Mouse (Mus musculus) hindbrain, embryonic 13.5 days (tissue): ENCODE data around the gene Gm49510. TPM values are rescaled to one million over a fixed set of nuclear protein-coding genes. Genes with fewer than 3 reads are reported as not detected.
A peak's percentile ranks its signal among the peaks of the same experiment; 100 is the strongest.

Experiments used
- ATAC-seq: fragments of 200-750 bp; cut with Nextera tagmentation; 2 replicates; pipeline ENCODE4 v1.8.0; 2017; ENCODE audit warnings: moderate TSS enrichment; ENCODE audit not compliant: low FRiP score
- H3K27ac ChIP-seq: fragments of 300-500 bp; sonication (generic); 2 replicates; pipeline ENCODE4 v1.5.1; 2015; ENCODE audit warnings: inconsistent platforms, mild to moderate bottlenecking, moderate library complexity
- H3K27me3 ChIP-seq: fragments of 300-500 bp; sonication (generic); 2 replicates; pipeline ENCODE4 v1.6.1; 2015; ENCODE audit warnings: mild to moderate bottlenecking, inconsistent platforms
- H3K36me3 ChIP-seq: fragments of 300-500 bp; sonication (generic); 2 replicates; pipeline ENCODE4 v1.6.1; 2015; ENCODE audit warnings: mild to moderate bottlenecking, inconsistent platforms
- H3K4me1 ChIP-seq: fragments of 300-500 bp; sonication (generic); replicated peaks from 2 replicates; pipeline ENCODE4 v1.6.1; 2015; ENCODE audit warnings: inconsistent platforms
- H3K4me2 ChIP-seq: fragments of 300-500 bp; sonication (generic); 2 replicates; pipeline ENCODE4 v1.6.1; 2015; ENCODE audit warnings: inconsistent platforms, mild to moderate bottlenecking, moderate library complexity
- H3K4me3 ChIP-seq: fragments of 300-500 bp; sonication (generic); 2 replicates; pipeline ENCODE4 v1.5.1; 2015; ENCODE audit warnings: mild to moderate bottlenecking, inconsistent platforms
- H3K9ac ChIP-seq: fragments of 300-500 bp; sonication (generic); 2 replicates; pipeline ENCODE4 v1.6.1; 2015; ENCODE audit warnings: mild to moderate bottlenecking, inconsistent platforms
- H3K9me3 ChIP-seq: fragments of 300-500 bp; sonication (generic); 2 replicates; pipeline ENCODE4 v1.6.1; 2016; ENCODE audit warnings: inconsistent platforms
- WGBS: fragments of 180-500 bp; shearing (Covaris S2); methylation state at CpG from one replicate; pipeline ENCODE4 v1.1.7; 2015; 5-methylcytosine and 5-hydroxymethylcytosine counted together
- polyA plus RNA-seq: library from polyadenylated mRNA; unstranded; fragments of >200 nt; fragmentation: Nextera tagmentation; extraction: Ambion mirVana; gene quantifications from 2 replicates; pipeline ENCODE4 v1.2.1, GENCODE M21; 2015

The Gm49510 gene
- polyA plus RNA-seq, 1 experiment from 2014 or later, result not detected

DNA sequence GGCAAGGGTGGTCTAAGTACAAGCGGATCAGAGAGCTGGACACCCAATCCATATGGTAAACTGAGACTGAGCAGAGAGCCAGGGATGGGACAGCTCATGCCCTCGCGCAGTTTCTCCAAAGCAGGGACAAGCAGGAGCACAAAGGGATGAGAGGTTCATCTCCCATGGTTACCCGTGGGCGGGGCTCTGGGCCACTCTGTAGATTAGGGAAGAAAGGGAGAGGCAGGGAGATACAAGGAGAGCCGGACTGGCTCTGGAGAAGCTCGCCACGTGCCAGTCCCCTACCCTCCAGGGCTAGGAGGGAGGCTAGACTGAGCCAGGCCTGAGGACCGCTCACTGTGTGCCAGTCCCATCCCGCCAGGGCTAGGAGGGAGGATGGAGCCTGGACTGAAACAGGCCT lies 37.8 kb downstream of the Gm49510 start:
- peaks cover 27% of the 10 kb centered on the region for H3K4me1 ChIP-seq
- no peak overlapping the region for H3K27ac ChIP-seq
- H3K4me2 ChIP-seq, result no peak overlapping the region
- 79% methylated on average over 10 of the region's 10 CpGs for WGBS
- ATAC-seq, result no peak
- H3K9ac ChIP-seq, result peak overlapping the region; percentile 35
- no peaks in the 10 kb centered on the region for H3K9me3 ChIP-seq
- H3K4me3 ChIP-seq, result no peak overlapping the region
- peaks cover 52% of the 10 kb centered on the region for H3K36me3 ChIP-seq
- H3K27me3 ChIP-seq, result no peaks in the 10 kb centered on the region

DNA sequence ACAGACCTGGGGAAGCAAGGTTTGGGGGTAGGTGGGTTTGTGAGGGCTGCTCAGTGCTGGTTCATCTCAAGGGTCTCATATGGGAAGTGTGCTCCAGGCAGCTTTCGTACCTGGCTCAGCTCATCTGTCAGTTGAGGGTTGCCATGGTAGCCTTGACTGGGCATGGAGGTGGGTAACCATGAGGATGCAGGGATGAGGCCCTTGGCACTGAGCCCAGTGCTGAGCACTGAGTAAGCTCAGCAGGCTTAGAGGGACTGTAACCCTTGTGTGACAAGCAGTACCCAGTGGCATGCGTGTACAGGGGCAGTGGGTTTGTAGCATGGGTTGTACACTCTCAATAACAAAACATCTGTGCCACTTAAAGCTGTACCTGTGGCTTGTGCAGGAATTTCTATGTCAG lies 38.5 kb downstream of the Gm49510 start:
- Histone ChIP-seq H3K9me3 (no peaks in the 10 kb centered on the region), H3K36me3 (peaks cover 52% of the 10 kb centered on the region), H3K4me3 (no peak overlapping the region), H3K27ac (no peak overlapping the region), H3K4me2 (no peak overlapping the region), H3K9ac (peak overlapping the region; percentile 35), H3K4me1 (peaks cover 32% of the 10 kb centered on the region), H3K27me3 (no peaks in the 10 kb centered on the region)
- 73% methylated on average over 2 of the region's 2 CpGs for WGBS
- no peak for ATAC-seq

DNA sequence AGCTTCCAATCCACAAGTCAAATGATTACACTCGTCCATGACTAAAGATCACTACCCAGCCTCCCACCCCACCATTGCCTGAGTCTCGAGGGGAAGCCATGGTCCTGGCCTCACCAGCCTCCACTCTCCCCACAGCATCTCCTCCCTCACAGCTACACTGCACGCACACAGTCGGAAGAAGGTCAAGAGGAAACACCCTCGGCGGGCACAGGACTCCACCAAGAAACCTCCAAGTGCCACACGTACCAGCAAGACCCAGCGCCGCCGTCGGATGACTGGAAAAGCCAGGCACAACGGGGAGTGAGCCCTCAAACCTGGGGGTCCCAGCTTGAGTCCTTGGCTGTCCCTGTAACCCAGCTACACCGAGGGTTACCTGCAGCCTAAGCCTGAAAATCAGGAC lies 40.9 kb downstream of the Gm49510 start:
- Histone ChIP-seq H3K36me3 (peaks cover 52% of the 10 kb centered on the region), H3K27ac (no peak overlapping the region), H3K4me3 (no peak overlapping the region), H3K4me1 (peaks cover 34% of the 10 kb centered on the region), H3K9ac (no peak overlapping the region), H3K9me3 (no peaks in the 10 kb centered on the region), H3K4me2 (no peak overlapping the region), H3K27me3 (no peaks in the 10 kb centered on the region)
- no peak for ATAC-seq
- 95% methylated on average over 13 of the region's 13 CpGs for WGBS

DNA sequence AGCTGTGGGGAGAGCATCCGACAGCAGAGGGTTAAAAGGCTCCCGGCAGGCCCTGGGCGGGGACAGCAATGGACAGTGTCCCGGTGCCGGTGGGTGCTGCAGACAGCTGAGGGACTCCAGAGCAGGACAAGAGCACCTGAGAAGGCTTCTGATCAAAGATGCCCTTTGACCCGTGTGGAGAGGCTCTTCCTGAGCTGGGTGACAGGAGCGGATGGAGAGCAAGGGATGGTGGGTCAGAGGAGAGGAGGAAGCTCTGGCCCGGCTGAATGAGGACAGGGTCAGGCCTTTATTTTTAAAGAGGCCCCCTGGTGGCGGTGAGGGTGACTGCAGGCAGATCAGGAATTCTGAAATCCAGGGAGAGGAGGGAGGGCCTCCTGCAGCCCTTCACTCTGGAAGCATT lies 43.2 kb downstream of the Gm49510 start:
- H3K36me3 ChIP-seq, result peaks cover 41% of the 10 kb centered on the region
- no peaks in the 10 kb centered on the region for H3K27me3 ChIP-seq
- H3K9me3 ChIP-seq, result no peaks in the 10 kb centered on the region
- peak overlapping the region; percentile 33 for H3K4me3 ChIP-seq
- WGBS, result 3% methylated on average over 9 of the region's 9 CpGs
- H3K4me1 ChIP-seq, result peaks cover 16% of the 10 kb centered on the region
- peak overlapping the region; percentile 72; the same call in 1 of the 2 replicates for H3K27ac ChIP-seq
- H3K9ac ChIP-seq, result peak overlapping the region; percentile 72
- peak; percentile 36 for ATAC-seq
- peak overlapping the region; percentile 56 for H3K4me2 ChIP-seq

DNA sequence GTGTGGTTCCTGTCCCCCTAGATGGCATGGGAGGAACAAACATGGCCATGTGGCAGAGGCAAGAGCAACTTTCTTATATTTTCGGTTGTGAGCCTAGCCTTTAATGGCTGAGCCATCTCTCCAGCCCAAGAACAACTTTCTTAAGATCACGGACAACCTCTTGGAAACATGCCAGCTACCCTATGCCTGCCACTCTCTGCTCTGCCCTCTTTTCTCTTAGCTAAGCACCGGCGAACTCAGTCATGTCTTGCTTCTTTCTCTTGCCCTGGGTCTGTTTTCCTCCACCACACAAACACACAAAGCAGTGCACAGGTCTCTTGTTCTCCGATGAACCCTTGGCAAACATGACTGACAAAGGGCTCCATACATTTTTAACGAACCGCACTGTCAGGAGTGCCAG lies 46.8 kb downstream of the Gm49510 start:
- Histone ChIP-seq H3K9ac (no peak overlapping the region), H3K4me2 (no peak overlapping the region), H3K9me3 (no peaks in the 10 kb centered on the region), H3K4me3 (no peak overlapping the region), H3K27ac (no peak overlapping the region), H3K36me3 (peaks cover 10% of the 10 kb centered on the region), H3K4me1 (peaks cover 33% of the 10 kb centered on the region), H3K27me3 (no peaks in the 10 kb centered on the region)
- no peak for ATAC-seq
- WGBS, result 73% methylated on average over 7 of the region's 7 CpGs

DNA sequence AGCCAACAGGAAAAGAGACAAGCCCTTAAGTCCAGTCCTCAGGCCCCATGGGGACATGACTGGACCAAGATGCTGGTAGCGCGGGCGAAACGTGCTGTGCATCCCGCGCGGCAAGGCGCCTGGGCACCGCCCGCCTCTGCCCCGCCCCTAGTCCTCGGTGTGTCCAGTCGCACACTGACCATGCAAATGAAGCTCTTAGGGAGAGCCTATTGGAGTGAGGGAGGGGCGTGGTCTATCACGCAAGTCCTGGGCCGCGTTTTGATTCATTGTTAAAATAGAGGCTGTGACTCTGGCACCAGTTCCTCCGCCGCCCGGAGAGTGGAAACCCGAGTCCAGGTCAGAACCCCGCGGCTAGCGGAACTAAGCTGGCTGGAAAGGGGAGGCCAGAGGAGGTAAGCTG lies 48.2 kb downstream of the Gm49510 start, which contains the start of gene Triobp:
Gene Triobp (plus strand): TSS at position 68 of the 400 bp plus-strand sequence.
- Histone ChIP-seq H3K4me3 (peak within 1 kb of the TSS; percentile 66), H3K9me3 (no peaks in the 10 kb centered on the region), H3K27me3 (no peaks in the 10 kb centered on the region), H3K9ac (peak within 1 kb of the TSS; percentile 84), H3K4me1 (peaks cover 30% of the 10 kb centered on the region), H3K4me2 (peak within 1 kb of the TSS; percentile 69), H3K36me3 (peaks cover 18% of the 10 kb centered on the region), H3K27ac (peak within 1 kb of the TSS; percentile 86)
- ATAC-seq, result peak; percentile 98
- 0% methylated on average over 24 of the region's 24 CpGs for WGBS

DNA sequence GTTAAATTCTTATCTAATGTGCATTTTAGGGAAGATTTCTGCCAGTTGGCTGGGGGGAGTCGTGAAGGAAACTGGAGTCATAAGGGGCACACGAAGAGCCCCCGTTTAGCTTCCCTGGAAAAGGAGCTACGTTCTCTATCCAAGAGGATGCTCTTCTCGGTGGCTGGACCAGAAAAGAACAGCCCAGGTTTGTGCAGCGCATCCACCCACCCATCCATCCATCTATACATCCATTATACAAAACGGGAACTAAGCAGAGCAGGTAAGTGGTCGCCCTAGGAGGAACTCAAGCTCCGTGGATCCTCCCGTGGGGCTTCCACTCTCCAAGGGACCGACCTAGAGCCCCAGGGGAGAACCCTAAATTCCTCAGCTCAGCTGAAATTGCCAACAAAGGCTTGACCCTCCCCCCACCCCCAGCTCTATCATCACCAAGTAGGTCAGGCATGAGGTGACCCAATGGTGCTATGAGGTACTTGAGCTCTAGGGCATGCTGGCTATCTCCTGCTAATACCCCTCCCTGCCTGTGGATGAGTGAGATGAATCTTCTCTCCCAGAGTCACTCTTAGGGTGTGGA lies 48.8 kb downstream of the Gm49510 start:
- Histone ChIP-seq H3K36me3 (peaks cover 24% of the 10 kb centered on the region), H3K27me3 (no peaks in the 10 kb centered on the region), H3K27ac (peak overlapping the region; percentile 86), H3K4me3 (peak overlapping the region; percentile 66), H3K4me2 (peak overlapping the region; percentile 69), H3K9me3 (no peaks in the 10 kb centered on the region), H3K9ac (peak overlapping the region; percentile 84), H3K4me1 (peaks cover 26% of the 10 kb centered on the region)
- WGBS, result 4% methylated on average over 11 of the region's 11 CpGs
- ATAC-seq, result peak; percentile 67

DNA sequence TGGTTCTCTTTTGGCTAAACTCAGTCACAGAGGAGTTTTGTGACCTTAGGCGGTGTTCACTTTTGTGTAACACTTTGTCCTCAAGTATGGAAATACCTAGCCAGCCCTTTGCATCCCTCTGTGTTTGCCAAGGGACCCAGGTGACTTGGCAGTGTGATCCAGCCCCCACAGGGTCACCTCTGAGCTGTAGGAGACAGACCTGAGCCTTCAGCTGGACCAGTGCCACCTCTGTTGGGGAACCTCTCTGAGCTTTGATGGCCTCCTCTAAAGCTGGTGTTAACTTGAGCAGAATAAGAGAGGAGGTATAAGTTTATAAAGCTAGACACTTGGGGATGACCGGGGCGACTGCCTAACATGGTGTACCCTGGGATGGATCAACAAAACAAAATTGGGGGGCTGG lies 49.4 kb downstream of the Gm49510 start:
- H3K27me3 ChIP-seq, result no peaks in the 10 kb centered on the region
- H3K4me2 ChIP-seq, result peak overlapping the region; percentile 69
- H3K36me3 ChIP-seq, result peaks cover 30% of the 10 kb centered on the region
- H3K9me3 ChIP-seq, result no peaks in the 10 kb centered on the region
- no peak for ATAC-seq
- H3K27ac ChIP-seq, result no peak overlapping the region
- H3K4me3 ChIP-seq, result peak overlapping the region; percentile 66
- H3K9ac ChIP-seq, result peak overlapping the region; percentile 84
- H3K4me1 ChIP-seq, result peaks cover 26% of the 10 kb centered on the region
- 97% methylated on average over 3 of the region's 3 CpGs for WGBS

DNA sequence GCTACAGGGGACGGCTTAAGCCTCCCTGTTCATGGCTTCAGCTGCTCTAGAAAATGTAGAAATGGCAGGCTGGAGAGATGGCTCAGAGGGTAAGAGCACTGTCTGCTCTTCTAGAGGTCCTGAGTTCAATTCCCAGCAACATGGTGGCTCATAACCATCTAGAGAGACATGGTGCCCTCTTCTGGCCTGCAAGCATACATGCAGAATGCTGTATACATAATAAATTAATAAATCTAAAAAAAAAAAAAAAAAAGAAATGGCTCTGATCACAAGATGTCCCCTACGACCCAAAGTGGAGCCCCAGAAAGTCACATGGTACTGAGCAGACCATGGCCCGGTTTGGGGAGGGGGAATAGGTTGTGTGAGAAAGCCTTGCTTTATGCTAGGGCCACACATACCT lies 56.2 kb downstream of the Gm49510 start:
- H3K9ac ChIP-seq, result no peak overlapping the region
- H3K27ac ChIP-seq, result no peak overlapping the region
- H3K4me3 ChIP-seq, result no peak overlapping the region
- WGBS, result 73% methylated on average over 3 of the region's 3 CpGs
- no peak for ATAC-seq
- peaks cover 4% of the 10 kb centered on the region; the same call in 1 of the 2 replicates for H3K4me1 ChIP-seq
- no peak overlapping the region for H3K4me2 ChIP-seq
- H3K36me3 ChIP-seq, result peaks cover 80% of the 10 kb centered on the region
- no peaks in the 10 kb centered on the region for H3K27me3 ChIP-seq
- no peaks in the 10 kb centered on the region for H3K9me3 ChIP-seq

DNA sequence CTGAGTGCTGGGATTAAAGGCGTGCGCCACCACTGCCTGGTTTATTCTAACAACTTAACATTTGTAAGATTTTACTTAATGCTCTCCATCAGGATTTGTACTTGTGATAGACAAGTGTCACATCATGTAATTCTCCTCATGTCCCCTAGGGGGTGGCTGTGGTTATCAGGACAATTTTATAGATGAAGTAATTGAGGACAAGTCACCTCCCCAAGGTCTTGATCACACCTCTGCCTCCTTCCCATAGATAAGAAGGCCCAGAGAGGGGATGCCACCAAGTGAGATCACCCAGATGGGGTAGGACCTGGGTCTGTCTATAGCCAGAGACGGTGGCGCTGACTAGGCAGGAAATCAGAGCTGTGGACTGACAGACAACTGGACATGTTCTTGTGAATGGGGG lies 56.9 kb downstream of the Gm49510 start:
- Histone ChIP-seq H3K4me2 (no peak overlapping the region), H3K9me3 (no peaks in the 10 kb centered on the region), H3K27ac (no peak overlapping the region), H3K36me3 (peaks cover 82% of the 10 kb centered on the region), H3K4me1 (no peaks in the 10 kb centered on the region), H3K4me3 (no peak overlapping the region), H3K27me3 (no peaks in the 10 kb centered on the region), H3K9ac (no peak overlapping the region)
- no peak for ATAC-seq
- 85% methylated on average over 4 of the region's 4 CpGs for WGBS

DNA sequence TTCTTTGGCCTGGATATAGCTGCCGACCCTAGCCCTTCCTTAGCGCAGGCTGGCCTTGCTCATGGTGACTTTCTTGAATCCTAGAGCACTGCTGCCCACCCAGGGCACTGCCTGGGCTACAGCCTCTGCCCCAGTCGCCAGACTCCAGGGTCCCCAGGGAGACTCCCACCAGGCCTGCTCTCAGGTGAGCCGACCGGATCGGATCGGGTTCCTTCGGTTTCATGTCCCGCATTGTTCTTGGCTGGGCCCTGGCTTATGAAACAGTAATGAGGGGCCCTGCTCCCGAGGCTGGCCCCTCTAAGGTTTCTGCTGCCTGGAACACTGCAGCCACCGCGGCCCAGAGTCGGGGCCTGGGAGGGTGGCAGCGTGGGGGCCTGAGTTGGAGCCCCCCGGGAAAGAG lies 57.6 kb downstream of the Gm49510 start:
- H3K27ac ChIP-seq, result no peak overlapping the region

DNA sequence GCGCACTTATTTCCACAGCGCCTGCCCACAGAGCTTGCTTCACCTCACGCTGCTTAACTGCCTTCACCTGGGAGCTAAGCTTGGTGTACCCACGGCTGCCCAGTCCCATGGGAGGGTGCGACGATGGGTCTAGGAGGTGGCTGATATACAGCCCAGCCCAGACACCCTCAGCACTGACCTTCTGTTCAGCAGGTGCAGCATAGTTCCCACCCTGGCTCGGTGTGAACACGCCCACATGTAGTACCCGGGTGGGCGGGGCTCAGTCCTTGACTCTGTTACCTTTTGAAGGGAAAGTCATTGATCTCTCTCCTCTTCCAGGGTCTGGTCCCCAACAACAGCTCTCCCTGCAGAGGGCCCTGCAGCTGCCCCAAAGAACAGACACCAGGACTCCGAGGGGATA lies 60.1 kb downstream of the Gm49510 start:
- Histone ChIP-seq H3K9me3 (no peaks in the 10 kb centered on the region), H3K4me1 (no peaks in the 10 kb centered on the region), H3K4me3 (no peak overlapping the region), H3K4me2 (no peak overlapping the region), H3K27me3 (no peaks in the 10 kb centered on the region), H3K27ac (no peak overlapping the region), H3K9ac (no peak overlapping the region), H3K36me3 (peaks cover 77% of the 10 kb centered on the region)
- WGBS, result 94% methylated on average over 11 of the region's 11 CpGs
- no peak for ATAC-seq

More for the DNA sequence above, 57.6 kb downstream of the Gm49510 start:
- no peaks in the 10 kb centered on the region for H3K27me3 ChIP-seq
- H3K4me1 ChIP-seq, result no peaks in the 10 kb centered on the region
- ATAC-seq, result no peak
- WGBS, result 72% methylated on average over 15 of the region's 15 CpGs
- no peak overlapping the region for H3K9ac ChIP-seq
- H3K4me2 ChIP-seq, result no peak overlapping the region
- peaks cover 82% of the 10 kb centered on the region for H3K36me3 ChIP-seq
- H3K9me3 ChIP-seq, result no peaks in the 10 kb centered on the region
- no peak overlapping the region for H3K4me3 ChIP-seq

DNA sequence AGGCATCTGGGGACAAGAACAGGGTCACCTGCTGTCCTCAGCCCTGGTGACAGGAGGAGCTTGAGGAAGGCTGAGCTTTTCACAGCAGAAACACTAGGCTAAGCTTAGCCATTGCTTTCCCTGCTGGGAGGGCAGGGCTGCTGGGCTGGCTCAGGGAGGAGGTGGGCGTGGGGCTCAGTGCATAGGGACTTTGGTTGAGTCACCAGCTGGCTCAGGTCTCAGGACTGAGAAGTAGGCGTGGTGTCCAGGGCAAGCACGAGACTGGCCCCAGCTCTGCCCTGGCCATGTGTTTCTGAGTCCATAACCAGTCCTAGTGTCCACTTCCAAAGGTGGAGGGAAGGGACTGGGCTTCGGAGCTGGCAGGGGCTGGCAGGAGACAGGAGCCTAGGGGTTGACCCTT lies 60.6 kb downstream of the Gm49510 start:
- Histone ChIP-seq H3K4me3 (no peak overlapping the region), H3K27ac (no peak overlapping the region), H3K4me2 (no peak overlapping the region), H3K27me3 (no peaks in the 10 kb centered on the region), H3K9me3 (no peaks in the 10 kb centered on the region), H3K9ac (no peak overlapping the region), H3K4me1 (no peaks in the 10 kb centered on the region), H3K36me3 (peaks cover 79% of the 10 kb centered on the region)
- ATAC-seq, result no peak
- 87% methylated on average over 4 of the region's 4 CpGs for WGBS
